8 mouse cellular contexts compared by ENCODE assay signal in genomic region chr1:151344283-151345108, GRCm38 (mm10). TPM values are rescaled to one million over a fixed set of nuclear protein-coding genes. Genes with fewer than 3 reads are reported as not detected.
DNase-seq lines count a peak whose midpoint lies in the region; ATAC-seq and TF ChIP-seq lines count a peak whose summit lies in the region.

TSS of gene Ivns1abp (plus strand) at chr1:151344477.

- H3K9ac ChIP-seq in heart, embryonic 15.5 days, result peak within 1 kb of the TSS; percentile 90
- H3K9ac ChIP-seq in liver, embryonic 14.5 days (replicated peaks), result peak within 1 kb of the TSS; percentile 88
- H3K9ac ChIP-seq in neural tube, embryonic 11.5 days (ENCODE audit: low read length), result peak within 1 kb of the TSS; percentile 97
- peak within 1 kb of the TSS; percentile 91 for H3K9ac ChIP-seq in stomach, postnatal 0 days (ENCODE audit: low read length)

- DNase-seq in CD8-positive naive resting alpha-beta T cell, adult 2 months (ENCODE audit: low read depth in 2 of 2, low spot score in 2 of 2), result peak; percentile 95
- DNase-seq in c-Kit-positive CD71-negative TER-119-negative erythroid progenitor cells, embryonic 14.5 days (ENCODE audit: low read depth), result peak; percentile 95
- peak; percentile 96 for DNase-seq in forebrain, embryonic 10.5 days (ENCODE audit: extremely low spot score, low spot score)
- peak; percentile 99 for DNase-seq in kidney, postnatal 25 days
- peak; percentile 93 to 94 (median 94) for DNase-seq in liver, embryonic 14.5 days (ENCODE audit: low read depth in 3 of 3, low spot score in 3 of 3)
- peak; percentile 97 for DNase-seq in neural tube, embryonic 11.5 days (ENCODE audit: low spot score)
- DNase-seq in stomach, postnatal 0 days (ENCODE audit: low spot score), result peak; percentile 99

- peak within 1 kb of the TSS; percentile 99 for H3K27ac ChIP-seq in forebrain, embryonic 10.5 days
- peak within 1 kb of the TSS; percentile 98 for H3K27ac ChIP-seq in heart, embryonic 15.5 days
- peak within 1 kb of the TSS; percentile 86 for H3K27ac ChIP-seq in liver, embryonic 14.5 days
- peak within 1 kb of the TSS; percentile 94 for H3K27ac ChIP-seq in neural tube, embryonic 11.5 days (ENCODE audit: low read depth, low read length)
- peak within 1 kb of the TSS; percentile 96 for H3K27ac ChIP-seq in stomach, postnatal 0 days (replicated peaks)

- peaks cover 59% of the 10 kb centered on the region for H3K4me1 ChIP-seq in forebrain, embryonic 10.5 days
- peaks cover 37% of the 10 kb centered on the region for H3K4me1 ChIP-seq in heart, embryonic 15.5 days (replicated peaks)
- peaks cover 20 to 33% of the 10 kb centered on the region in 2 experiments for H3K4me1 ChIP-seq in liver, embryonic 14.5 days (replicated peaks; ENCODE audit: control insufficient read depth in 2 of 2, insufficient read depth in 2 of 2, low read length in 1 of 2)
- peaks cover 22% of the 10 kb centered on the region for H3K4me1 ChIP-seq in neural tube, embryonic 11.5 days (ENCODE audit: control insufficient read depth, insufficient read depth, low read length)
- 0 out of 2 replicates have a peak, but pooled peaks cover 2% of the 10 kb centered on the region for H3K4me1 ChIP-seq in stomach, postnatal 0 days (replicated peaks; ENCODE audit: control insufficient read depth, insufficient read depth)

- H3K4me2 ChIP-seq in heart, embryonic 15.5 days, result peak within 1 kb of the TSS; percentile 83
- H3K4me2 ChIP-seq in liver, embryonic 14.5 days (ENCODE audit: low read depth), result peak within 1 kb of the TSS; percentile 99
- peak within 1 kb of the TSS; percentile 61 for H3K4me2 ChIP-seq in neural tube, embryonic 11.5 days (ENCODE audit: low read depth)
- H3K4me2 ChIP-seq in stomach, postnatal 0 days (replicated peaks; ENCODE audit: low read depth), result peak within 1 kb of the TSS; percentile 61

- under 1% methylated on average over 104 of the region's 104 CpGs for WGBS in forebrain, embryonic 10.5 days
- WGBS in heart, embryonic 15.5 days, result under 1% methylated on average over 89 of the region's 104 CpGs
- 1% methylated on average over 104 of the region's 104 CpGs for WGBS in liver, embryonic 14.5 days (ENCODE audit: insufficient replicate concordance)
- WGBS in neural tube, embryonic 11.5 days, result under 1% methylated on average over 97 of the region's 104 CpGs
- 1% methylated on average over 72 of the region's 104 CpGs for WGBS in stomach, postnatal 0 days

- no peaks in the 10 kb centered on the region for H3K9me3 ChIP-seq in forebrain, embryonic 10.5 days
- no peaks in the 10 kb centered on the region for H3K9me3 ChIP-seq in heart, embryonic 15.5 days (replicated peaks)
- H3K9me3 ChIP-seq in liver, embryonic 14.5 days (ENCODE audit: control insufficient read depth, low read length), result no peaks in the 10 kb centered on the region
- no peaks in the 10 kb centered on the region for H3K9me3 ChIP-seq in neural tube, embryonic 11.5 days (ENCODE audit: control insufficient read depth, low read length)
- H3K9me3 ChIP-seq in stomach, postnatal 0 days (ENCODE audit: control insufficient read depth, low read length), result no peaks in the 10 kb centered on the region

- peak; percentile 90 for ATAC-seq in heart, embryonic 15.5 days (replicated peaks; ENCODE audit: insufficient number of reproducible peaks, insufficient read depth, low FRiP score, low read depth)
- ATAC-seq in liver, embryonic 14.5 days (ENCODE audit: insufficient read depth), result peak; percentile 86
- ATAC-seq in neural tube, embryonic 11.5 days (ENCODE audit: insufficient read depth, low FRiP score, low TSS enrichment), result peak; percentile 94
- ATAC-seq in stomach, postnatal 0 days (ENCODE audit: low FRiP score, low TSS enrichment), result peak; percentile 95

- no peaks in the 10 kb centered on the region for H3K27me3 ChIP-seq in forebrain, embryonic 10.5 days (ENCODE audit: poor library complexity, severe bottlenecking)
- no peaks in the 10 kb centered on the region for H3K27me3 ChIP-seq in heart, embryonic 15.5 days
- H3K27me3 ChIP-seq in liver, embryonic 14.5 days (ENCODE audit: control insufficient read depth, insufficient read depth, low read length), result no peaks in the 10 kb centered on the region
- no peaks in the 10 kb centered on the region for H3K27me3 ChIP-seq in neural tube, embryonic 11.5 days (ENCODE audit: control insufficient read depth, insufficient read depth, low read length)
- H3K27me3 ChIP-seq in stomach, postnatal 0 days (ENCODE audit: control insufficient read depth, insufficient read depth, low read length), result no peaks in the 10 kb centered on the region

- no peak for TF ChIP-seq CTCF in liver, embryonic 14.5 days (IDR thresholded peaks at IDR 0.05; ENCODE audit: low read depth)
- no peak for TF ChIP-seq CTCF in stomach, postnatal 0 days (IDR thresholded peaks at IDR 0.05; ENCODE audit: low read depth)

- peak within 1 kb of the TSS; percentile 98 for H3K4me3 ChIP-seq in forebrain, embryonic 10.5 days
- H3K4me3 ChIP-seq in heart, embryonic 15.5 days, result peak within 1 kb of the TSS; percentile 90
- peak within 1 kb of the TSS; percentile 89 to 90 for H3K4me3 ChIP-seq in liver, embryonic 14.5 days (ENCODE audit: insufficient read depth in 1 of 2, low read depth in 2 of 2, low read length in 2 of 2)
- peak within 1 kb of the TSS; percentile 90 for H3K4me3 ChIP-seq in neural tube, embryonic 11.5 days (ENCODE audit: low read depth, low read length)
- H3K4me3 ChIP-seq in stomach, postnatal 0 days (ENCODE audit: low read depth, low read length), result peak within 1 kb of the TSS; percentile 88

- no peak for TF ChIP-seq EP300 in liver, embryonic 14.5 days (IDR thresholded peaks at IDR 0.05; ENCODE audit: low read depth)
- TF ChIP-seq EP300 in stomach, postnatal 0 days (optimal IDR thresholded peaks at IDR 0.05), result no peak

- peaks cover 7% of the 10 kb centered on the region for H3K36me3 ChIP-seq in forebrain, embryonic 10.5 days (replicated peaks)
- H3K36me3 ChIP-seq in heart, embryonic 15.5 days, result peaks cover 2% of the 10 kb centered on the region; the same call in 1 of the 2 replicates
- H3K36me3 ChIP-seq in liver, embryonic 14.5 days (replicated peaks; ENCODE audit: control insufficient read depth, insufficient read depth, low read depth), result peaks cover 2% of the 10 kb centered on the region
- H3K36me3 ChIP-seq in neural tube, embryonic 11.5 days (ENCODE audit: control insufficient read depth, insufficient read depth, low read length), result no peaks in the 10 kb centered on the region
- H3K36me3 ChIP-seq in stomach, postnatal 0 days (ENCODE audit: control insufficient read depth, insufficient read depth, low read length), result no peaks in the 10 kb centered on the region

RNA-seq across cellular contexts. Expression of gene Ivns1abp, which starts in this region (rescaled TPM):
- polyA plus RNA-seq in forebrain, embryonic 10.5 days (2016; fragmentation: Nextera tagmentation; extraction: Ambion mirVana), result 442 and 458 TPM in 2 replicates
- 278 and 308 TPM in 2 replicates for polyA plus RNA-seq in heart, embryonic 15.5 days (2015; fragmentation: Nextera tagmentation; extraction: Ambion mirVana)
- 47.4 and 57.0 TPM in 2 replicates for polyA plus RNA-seq in liver, embryonic 14.5 days (2012; rRNA removed)
- 68.6 and 73.3 TPM in 2 replicates for polyA plus RNA-seq in liver, embryonic 14.5 days (2014; fragmentation: Nextera tagmentation; extraction: Ambion mirVana)
- polyA plus RNA-seq in neural tube, embryonic 11.5 days (2014; fragmentation: Nextera tagmentation; extraction: Ambion mirVana), result 426 and 444 TPM in 2 replicates
- 92.8 and 97.5 TPM in 2 replicates for polyA plus RNA-seq in stomach, postnatal 0 days (2015; fragmentation: Nextera tagmentation; extraction: Ambion mirVana)

Comparison
In these comparisons a context has a peak if more than half of its experiments do, and no peak if none do; other contexts are left out.
1. Peak in every context shown above with its lines: DNase-seq, ATAC-seq, H3K4me3 ChIP-seq and H3K27ac ChIP-seq.